Mouse (Mus musculus) lung, postnatal 36 days (tissue): ENCODE results near the gene Ppfia3.

Source experiments
- DNase-seq: peaks from one replicate; pipeline ENCODE4 v3.0.0; 2022; ENCODE audit warnings: mixed read lengths

Gene Ppfia3

DNA sequence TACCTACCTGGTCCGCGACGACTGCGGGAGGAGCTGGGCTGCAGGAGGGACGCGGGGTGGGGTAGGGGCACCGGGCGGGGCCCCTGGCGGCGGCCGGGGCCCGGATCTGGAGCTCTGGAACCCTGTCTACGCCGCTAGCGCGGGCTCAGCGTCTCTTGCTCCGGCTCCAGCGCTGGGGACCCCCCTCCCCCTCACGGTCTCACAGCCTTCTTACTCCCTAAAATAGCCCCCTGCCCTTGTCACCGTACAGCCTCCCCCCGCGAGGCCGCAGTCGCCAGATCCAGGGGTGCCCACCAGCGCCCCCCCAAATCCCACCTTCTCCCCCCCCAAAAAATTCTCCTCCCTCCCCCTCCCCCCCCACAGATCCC is at the start of gene Ppfia3:
Gene Ppfia3 (minus strand): TSS at position 368 of the 368 bp plus-strand sequence.
- DNase-seq, result no peak

DNA sequence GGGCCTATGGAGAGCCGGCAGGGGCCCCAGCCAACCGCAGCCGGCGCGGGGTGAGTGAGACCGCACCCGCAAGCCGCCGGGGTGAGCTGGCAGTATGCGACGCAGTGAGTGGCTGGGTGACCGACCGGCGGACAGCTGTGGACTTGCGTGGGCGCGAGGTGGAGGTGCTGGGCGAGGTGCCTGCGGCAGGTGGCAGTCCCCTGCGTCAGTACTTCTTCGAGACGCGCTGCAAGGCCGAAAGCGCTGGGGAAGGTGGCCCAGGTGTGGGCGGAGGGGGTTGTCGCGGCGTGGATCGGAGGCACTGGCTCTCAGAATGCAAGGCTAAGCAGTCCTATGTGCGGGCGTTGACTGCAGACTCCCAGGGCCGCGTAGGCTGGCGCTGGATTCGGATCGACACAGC is 48.8 kb upstream of the Ppfia3 start:
- DNase-seq, result no peak

DNA sequence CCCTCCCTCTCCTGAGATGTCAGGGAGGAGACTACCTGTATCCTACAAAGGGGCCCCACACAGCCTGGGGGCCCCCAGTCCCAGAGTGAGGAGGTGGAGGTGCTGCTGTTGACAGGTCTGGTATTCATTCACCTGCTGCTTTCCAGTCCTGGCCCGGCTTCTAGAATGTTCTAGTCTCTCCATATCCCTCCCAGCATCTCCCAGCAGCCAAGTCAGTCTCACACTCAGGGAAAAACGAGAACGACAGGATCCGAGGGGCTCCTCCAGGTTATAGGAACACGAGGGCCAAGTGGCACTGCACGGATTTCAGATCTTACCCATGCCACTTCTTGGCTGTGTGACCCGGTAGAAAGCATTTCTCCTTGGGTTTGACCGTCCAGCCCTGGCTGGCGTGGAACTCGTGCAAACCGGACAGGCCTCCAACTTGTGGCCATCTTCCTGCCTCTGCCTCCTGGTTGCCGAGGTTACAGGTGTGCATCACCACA is 48.0 kb upstream of the Ppfia3 start:
- no peak for DNase-seq

DNA sequence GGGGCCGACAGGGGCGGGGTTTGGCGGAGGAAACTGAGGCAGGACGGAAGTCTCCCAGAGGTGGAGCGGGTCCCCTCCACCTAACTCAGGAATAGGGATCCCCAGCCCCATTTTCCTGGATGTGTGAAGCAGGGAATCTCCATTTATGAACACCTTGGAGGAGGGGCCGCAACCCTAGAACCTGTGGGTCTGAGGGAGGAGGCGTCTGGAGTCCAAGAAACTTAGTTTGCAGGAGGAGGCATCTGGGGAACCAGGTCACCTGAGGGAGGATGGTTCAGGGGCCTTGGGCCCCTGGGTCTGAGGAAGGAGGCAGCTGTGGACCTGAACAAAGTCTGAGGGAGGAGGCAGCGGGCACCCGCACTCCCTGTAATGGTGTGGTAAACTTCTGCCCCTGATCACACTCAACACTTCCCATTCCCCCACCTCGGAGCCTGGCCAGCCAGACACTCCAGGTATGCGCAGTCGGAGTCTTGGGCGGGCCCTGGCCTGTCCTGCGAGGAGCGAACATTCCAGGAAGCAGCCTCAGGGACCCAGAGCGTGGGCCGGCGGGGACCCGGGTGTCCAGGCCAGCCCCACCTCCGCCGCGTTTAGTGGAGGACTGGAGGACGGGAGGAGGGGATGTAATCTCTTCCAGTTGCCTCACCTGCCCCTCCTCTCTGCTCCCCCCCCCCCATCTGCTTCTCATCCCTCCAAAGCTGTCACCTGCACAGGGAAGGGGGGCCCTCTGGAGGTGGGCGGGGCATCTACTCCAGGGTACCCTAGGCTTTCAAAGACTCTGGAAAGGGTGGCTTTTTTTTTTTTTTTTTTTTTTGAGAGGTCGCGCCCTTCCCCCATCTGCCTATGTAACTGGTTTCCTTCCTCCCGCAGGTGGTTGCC is 47.3 kb upstream of the Ppfia3 start:
- peak; percentile 56 for DNase-seq

DNA sequence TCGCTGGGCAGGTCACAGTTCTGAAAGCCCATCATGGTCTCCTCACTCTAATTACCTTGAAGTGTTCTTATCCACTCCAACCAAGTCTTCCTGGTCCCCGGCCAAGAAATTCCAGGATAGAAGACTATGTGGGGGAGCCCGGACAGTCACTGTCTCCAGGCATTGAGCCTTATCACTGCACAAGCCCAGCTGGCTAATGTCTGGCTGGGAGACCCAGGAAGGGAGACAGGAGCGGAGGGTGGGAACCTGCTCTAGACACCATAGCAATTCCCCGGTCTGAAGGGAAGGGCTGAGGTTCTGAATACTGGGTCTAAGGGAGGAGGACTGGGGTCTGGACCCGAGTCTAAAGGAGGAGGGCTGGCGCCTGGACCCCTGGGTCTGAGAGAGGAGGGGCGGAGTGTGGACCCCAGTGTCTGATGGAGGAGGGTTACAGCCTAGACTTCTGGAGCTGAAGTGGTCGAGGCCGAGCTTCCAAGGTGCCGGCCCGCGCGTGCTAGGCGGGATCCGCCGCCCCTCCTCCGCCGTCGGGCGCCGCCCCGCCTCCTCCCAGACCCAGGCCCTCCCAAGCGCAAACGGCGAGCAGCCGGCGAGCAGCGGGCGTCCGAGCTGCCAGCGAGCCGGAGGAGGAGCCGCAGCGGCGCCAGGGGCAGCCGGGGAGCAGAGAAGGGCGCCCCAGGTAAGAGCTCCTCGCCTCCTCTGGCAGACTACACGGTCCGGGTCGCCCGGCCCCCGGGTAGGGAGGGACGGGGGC is 46.5 kb upstream of the Ppfia3 start, which contains the start of gene Ntf5:
Gene Ntf5 (plus strand): TSS at position 583 of the 751 bp plus-strand sequence.
- peak; percentile 40 for DNase-seq

DNA sequence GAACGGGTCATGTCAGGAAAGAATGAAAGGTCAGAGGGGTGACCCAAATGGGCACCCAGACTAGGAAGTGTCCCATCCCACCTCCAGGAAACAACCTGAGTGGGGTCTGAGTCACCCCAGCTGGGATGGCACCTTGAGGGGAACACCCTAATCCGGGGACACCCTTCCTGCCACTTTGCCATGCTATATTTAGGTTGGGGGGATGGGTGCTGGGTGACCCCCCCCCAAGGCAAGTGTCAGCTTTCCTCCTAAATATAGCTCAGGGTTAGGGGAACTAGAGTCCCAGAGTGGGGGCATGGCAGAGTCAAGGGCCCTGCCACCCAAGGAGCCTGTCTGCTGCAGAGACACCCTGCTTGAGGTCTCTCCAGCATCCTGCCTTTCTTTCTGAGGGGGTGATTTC is 45.6 kb upstream of the Ppfia3 start:
- no peak for DNase-seq

DNA sequence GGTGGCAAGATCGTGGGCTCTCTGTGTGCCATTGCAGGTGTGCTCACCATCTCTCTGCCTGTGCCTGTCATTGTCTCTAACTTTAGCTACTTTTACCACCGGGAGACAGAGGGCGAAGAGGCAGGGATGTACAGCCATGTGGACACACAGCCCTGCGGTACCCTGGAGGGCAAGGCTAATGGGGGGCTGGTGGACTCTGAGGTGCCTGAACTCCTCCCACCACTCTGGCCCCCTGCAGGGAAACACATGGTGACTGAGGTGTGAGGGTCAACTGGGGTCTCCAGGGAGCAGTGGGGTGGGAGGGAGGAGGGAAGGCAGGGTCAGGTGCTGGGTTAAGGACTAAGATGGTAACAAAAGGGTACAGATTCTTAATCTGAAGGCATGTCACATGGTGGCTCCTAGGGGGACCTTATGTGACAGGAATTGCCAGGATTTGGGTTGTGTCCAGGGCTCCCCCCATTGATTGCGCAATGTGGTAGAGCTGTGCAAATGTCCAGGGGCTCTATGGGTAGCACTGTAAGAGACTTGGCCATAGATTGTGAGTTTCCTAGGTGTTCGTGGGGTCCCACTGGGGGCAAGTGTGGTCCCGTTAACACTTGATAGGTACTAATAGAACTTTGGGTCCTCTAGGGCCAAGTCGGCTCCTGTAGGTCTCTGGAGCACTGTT is 42.8 kb upstream of the Ppfia3 start:
- DNase-seq, result no peak

DNA sequence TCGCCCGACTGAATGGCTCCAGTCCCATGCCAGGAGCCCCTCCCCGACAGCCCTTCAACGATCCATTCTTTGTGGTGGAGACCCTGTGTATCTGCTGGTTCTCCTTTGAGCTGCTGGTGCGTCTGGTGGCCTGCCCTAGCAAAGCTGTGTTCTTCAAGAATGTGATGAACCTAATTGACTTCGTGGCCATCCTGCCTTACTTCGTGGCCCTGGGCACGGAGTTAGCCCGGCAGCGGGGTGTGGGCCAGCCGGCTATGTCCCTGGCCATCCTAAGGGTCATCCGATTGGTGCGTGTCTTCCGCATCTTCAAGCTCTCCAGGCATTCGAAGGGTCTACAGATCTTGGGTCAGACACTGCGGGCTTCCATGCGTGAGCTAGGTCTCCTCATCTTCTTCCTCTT is 42.1 kb upstream of the Ppfia3 start:
- DNase-seq, result no peak

DNA sequence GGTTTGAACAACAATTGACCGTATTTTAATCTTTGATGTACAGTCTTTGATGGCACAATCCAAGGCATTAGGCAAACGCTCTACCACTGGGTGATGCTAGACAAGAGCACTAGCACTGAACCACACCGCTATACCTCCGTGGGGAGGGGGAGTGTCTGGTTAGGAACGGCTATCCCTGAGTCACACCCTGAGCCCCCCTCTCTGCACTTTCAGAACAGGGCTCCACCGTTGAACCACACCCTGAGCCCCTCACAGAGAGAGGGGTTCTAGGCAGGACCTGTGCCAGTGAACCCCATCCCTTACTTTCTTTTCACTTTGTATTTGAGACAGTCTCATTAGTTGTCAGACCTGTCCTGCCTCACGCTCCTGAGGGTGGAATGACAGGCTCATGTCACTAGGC is 41.5 kb upstream of the Ppfia3 start:
- DNase-seq, result no peak

DNA sequence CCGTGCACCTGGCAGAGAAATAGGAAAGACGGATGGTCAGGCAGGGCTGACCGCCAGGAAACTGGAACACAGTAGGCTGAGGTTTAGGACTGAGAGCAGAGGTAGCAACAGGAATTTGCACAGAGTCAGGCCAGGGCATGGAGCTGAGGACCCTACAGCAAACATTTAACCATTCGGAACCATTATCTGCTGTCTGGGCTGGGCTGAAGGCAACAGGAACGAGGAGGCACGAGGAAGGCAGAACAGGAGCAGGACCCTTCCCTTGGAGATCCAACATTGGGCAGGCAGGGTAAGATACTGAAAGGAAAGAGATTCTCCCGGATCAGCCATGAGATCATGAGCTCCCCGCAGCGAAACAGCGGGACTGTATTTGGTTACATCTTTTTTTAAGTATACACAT is 41.0 kb upstream of the Ppfia3 start:
- no peak for DNase-seq

DNA sequence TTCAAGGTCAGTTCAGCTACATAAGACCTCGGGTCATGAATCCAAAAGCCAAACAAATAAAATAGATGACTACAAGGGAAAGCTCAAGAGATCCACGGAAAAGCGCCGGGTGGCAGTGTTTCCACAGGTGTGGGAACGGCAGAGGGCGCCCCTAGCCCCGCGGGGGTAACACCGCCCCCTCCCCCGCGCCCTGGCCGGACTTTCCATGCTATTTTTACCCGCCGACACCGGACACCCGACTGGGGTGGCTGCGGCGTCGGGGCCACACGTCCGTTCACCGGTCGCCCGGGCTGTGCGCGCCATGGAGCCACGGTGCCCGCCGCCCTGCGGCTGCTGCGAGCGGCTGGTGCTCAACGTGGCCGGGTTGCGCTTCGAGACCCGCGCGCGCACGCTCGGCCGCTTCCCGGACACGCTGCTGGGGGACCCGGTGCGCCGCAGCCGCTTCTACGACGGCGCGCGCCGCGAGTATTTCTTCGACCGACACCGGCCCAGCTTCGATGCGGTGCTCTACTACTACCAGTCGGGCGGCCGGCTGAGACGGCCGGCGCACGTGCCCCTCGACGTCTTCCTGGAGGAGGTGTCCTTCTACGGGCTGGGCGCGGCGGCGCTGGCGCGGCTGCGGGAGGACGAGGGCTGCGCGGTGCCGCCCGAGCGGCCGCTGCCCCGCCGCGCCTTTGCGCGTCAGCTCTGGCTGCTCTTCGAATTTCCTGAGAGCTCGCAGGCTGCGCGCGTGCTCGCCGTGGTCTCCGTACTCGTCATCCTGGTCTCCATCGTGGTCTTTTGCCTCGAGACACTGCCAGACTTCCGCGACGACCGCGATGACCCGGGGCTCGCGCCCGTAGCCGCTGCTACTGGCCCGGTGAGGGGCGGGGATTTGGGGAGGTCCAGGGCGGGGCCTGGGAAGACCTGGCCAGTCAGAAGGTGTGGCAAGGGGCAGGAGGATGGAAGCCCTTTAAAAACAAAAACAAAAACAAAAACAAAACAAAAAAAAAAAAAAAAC is 39.6 kb upstream of the Ppfia3 start:
- peak; percentile 44 for DNase-seq

DNA sequence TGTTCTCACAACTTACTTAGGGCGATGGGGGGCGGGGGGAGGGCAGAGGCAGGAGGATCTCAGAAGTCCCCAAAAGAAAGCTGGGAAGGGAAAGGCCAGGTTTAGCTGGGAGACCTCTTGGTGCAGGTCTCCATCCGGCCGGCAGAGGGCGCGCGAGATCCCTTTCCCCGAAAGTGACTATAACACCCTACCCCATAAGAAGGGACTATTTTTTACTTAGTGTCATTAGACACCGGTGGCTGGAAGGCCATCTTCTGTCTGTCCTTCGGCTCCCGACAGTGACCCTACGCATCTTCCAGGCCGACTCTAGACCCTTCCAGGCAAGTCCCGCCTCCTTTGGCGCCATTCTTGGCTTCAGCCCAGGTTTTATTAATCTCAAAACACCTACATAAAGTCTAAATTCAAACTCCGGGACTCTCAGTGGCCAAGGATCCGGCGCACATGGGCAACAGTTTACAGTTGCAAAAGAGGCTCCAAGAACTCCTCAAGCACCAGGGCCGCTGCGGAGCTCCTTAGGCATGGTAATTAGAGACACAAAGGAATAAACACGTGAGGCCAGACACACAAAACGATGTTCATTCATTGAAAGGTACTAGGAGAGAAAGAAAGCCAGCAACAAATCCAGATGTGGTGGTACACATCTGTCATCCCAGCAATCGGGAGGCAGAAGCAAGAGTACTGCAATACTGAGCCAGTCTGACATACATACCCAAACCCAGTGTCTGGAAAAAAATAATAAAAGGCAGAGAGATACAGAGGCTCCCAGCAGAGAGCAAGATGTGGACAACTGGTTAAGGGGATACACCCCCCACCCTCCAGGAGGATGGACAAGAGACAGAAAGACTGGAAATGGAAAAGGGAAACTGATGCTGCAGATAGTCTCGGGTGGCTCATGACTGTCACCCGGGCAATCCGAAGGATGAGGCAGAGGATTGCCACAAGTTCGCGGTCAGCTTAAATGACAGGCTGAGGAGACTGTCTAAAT is 38.6 kb upstream of the Ppfia3 start, which contains the start of gene Kcna7:
Gene Kcna7 (plus strand): TSS at position 563 of the 985 bp plus-strand sequence.
- DNase-seq, result peak; percentile 85

DNA sequence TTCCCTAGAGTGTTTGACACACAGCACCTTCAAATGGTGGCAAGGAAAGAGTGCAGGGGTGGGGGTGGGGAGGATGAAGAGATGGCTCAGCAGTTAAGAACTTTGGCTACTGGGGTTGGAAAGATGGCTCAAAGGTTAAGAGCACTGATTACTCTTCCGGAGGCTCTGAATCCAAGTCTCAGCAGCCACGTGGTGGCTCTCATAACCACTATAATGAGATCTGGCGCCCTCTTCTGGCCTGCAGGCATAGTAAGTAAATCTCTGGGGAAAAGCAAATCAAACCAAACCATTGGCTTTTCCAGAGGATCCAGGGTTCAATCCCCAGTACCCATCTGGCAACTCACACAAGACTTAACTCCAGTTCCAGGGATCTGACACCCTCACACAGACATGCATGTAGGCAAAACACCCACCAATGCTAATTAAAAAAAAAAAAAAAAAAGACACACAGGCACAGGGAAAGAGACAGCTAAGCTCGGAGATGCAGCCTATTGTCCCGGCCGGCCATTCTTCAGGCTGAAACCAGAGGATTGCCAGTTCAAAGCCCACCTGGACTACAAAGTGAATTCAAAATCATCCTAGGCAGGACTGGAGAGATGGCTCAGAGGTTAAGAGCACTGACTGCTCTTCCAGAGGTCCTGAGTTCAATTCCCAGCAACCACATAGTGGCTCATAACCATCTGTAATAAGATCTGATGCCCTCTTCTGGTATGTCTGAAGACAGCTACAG is 36.9 kb upstream of the Ppfia3 start:
- peak; percentile 87 for DNase-seq

DNA sequence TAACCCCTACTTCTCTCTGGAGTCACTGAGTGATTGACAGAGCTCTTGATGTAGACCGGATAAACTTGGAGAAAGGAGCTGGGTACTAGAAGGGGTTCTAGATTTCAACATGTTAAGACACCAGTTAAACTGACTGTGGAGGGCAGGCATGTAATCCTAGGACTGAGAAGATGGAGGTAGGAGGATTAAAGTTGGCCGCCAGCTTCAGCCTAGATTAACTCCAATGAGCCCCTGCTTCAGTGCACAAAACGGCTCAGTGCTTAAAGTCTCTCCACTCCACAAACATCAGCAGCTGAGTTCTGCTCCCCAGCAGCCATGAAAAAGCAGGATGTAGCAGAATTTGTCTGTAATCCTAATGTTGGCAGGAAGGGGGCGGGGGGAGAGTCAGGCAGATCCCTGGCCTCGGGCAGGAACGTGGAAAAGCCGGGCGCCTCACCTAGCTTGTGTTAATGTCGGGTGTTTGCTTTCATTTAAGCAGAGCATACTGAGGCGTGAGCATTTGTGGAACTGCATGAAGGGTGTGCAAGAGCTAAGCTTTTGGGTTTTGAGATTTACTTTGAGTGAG is 34.8 kb upstream of the Ppfia3 start:
- DNase-seq, result no peak

DNA sequence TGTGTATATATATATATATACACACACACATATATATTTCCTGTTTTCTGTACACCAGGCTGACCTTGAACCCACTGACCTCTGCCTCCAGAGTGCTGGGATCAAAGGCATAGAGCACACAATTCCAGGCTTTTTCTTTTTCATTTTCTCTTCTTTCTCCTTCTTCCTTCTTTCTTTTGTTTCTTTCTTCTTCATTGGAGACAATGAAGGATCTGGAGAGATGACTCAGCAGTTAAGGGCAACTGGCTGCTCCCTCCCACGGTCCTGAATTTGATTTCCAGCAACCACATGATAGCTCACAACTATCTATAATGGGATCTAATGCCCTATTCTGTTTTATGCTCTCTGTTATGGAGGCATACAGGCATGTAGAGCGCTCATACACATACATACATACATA is 30.0 kb upstream of the Ppfia3 start:
- no peak for DNase-seq

DNA sequence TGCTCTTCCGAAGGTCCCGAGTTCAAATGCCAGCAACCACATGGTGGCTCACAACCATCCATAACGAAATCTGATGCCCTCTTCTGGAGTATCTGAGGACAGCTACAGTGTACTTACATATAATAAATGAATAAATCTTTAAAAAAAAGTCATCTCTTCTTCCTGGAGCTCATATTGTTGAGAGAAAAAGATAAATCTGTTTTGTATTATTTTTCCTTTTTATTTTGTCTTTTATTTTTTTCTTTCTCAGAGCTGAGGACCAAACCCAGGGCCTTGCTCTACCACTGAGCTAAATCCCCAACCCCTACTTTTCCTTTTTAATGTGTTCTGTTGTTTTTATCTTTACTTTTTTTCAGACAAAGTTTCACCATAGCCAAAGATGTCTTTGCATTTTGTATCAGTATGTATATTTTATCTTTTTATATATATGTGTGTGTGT is 29.5 kb upstream of the Ppfia3 start:
- peak; percentile 34 for DNase-seq

DNA sequence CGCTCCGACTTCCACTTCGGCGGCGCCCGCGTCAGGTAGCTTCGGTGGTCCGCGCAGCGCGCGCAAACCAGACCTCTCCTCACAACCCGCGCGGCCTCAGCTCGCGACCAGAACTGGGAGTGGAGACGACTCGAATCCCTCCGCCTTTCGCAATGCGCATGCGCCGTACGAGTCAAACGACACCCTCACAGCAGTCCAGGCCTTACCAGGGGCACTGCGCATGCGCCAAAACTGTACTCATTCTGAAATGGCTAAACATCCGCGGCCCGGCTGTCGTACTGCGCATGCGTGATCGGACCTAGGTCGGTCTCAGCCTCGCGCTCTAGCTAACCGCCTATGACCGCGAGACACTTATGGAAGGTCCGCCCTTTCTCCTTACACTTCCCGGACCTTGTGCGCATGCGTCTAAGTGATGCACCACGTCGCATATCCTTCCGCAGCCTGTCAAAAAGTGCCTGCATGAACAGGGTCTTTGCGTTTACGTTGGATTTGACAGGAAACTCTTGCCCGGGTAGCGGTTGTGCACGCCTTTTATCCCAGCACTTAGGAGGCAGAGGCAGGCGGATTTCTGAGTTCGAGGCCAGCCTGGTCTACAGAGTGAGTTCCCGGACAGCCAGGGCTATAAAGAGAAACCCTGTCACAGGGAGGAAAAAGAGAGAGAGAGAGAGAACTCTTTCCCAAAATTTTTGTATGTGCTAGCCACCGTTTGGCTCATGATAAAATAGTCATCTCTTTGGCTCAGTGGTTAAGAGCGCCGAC is 28.9 kb upstream of the Ppfia3 start, which contains the start of gene Snrnp70:
Gene Snrnp70 (minus strand): TSS at position 165 of the 759 bp plus-strand sequence.
- DNase-seq, result peak; percentile 100

DNA sequence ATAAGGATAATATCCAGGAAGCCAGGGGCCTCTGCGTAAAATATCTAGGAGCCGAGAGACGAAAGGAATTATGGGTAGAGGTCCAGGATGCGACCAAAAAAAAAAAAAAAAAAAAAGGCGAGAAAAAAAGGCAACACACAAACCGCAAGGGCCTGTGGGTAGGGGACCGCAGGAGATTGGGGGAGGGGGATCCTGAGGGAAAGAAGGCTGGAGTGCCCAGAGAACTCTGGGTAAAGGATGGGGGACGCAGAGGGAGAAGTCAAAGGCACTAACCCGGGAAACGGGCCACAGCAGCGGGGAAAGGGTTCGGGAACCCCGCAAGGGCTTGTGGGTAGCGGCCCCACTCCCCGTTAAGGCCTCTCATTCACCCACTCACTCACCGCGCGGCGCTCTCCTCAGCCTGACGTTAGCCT is 28.3 kb upstream of the Ppfia3 start:
- DNase-seq, result no peak

DNA sequence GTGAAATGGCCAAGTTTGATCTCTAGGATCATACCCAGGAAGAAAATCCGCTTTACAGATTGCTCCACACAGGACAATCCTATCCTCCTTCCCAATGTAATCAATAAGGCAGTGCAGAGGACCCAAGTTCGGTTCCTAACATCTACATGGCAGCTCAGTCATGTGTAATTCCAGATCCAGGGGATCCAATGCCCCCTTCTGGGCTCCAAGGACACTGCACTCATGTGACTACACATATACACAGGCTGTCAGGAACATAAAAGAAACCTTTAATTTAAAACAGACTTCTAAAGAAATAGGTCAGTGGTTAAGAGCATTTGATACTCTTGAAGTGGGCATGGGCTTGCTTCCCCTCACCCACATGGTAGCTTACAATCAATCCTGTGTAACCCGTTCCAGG is 19.3 kb upstream of the Ppfia3 start:
- DNase-seq, result no peak
